Mouse (Mus musculus) stomach, postnatal 0 days (tissue): ENCODE measurements around the gene Egfem1. TPM values are rescaled to one million over a fixed set of nuclear protein-coding genes. Genes with fewer than 3 reads are reported as not detected.

Experiments used
- ATAC-seq: fragments of 200-750 bp; cut with Nextera tagmentation; 2 replicates; pipeline ENCODE4 v1.8.0; 2017; ENCODE audit not compliant: low FRiP score, low TSS enrichment
- DNase-seq: peaks from one replicate; pipeline ENCODE4 v3.0.0-alpha.2; 2016; ENCODE audit warnings: low spot score
- H3K27ac ChIP-seq: fragments of 300-500 bp; sonication (generic); replicated peaks from 2 replicates; pipeline ENCODE4 v1.5.1; 2014; ENCODE audit warnings: mild to moderate bottlenecking, control low read depth
- H3K27me3 ChIP-seq: fragments of 300-500 bp; sonication (generic); 2 replicates; pipeline ENCODE4 v1.6.1; 2014; ENCODE audit warnings: low read length; ENCODE audit not compliant: control insufficient read depth, insufficient read depth
- H3K36me3 ChIP-seq: fragments of 300-500 bp; sonication (generic); 2 replicates; pipeline ENCODE4 v1.6.1; 2014; ENCODE audit warnings: low read length, mixed read lengths; ENCODE audit not compliant: control insufficient read depth, insufficient read depth
- H3K4me1 ChIP-seq: fragments of 300-500 bp; sonication (generic); replicated peaks from 2 replicates; pipeline ENCODE4 v1.6.1; 2014; ENCODE audit warnings: antibody characterized with exemption; ENCODE audit not compliant: control insufficient read depth, insufficient read depth
- H3K4me2 ChIP-seq: fragments of 300-500 bp; sonication (generic); replicated peaks from 2 replicates; pipeline ENCODE4 v1.6.1; 2014; ENCODE audit warnings: low read depth, mild to moderate bottlenecking, control low read depth, moderate library complexity
- H3K4me3 ChIP-seq: fragments of 300-500 bp; sonication (generic); 2 replicates; pipeline ENCODE4 v1.5.1; 2014; ENCODE audit warnings: low read depth, low read length, control low read depth
- H3K9ac ChIP-seq: fragments of 300-500 bp; sonication (generic); 2 replicates; pipeline ENCODE4 v1.6.1; 2014; ENCODE audit warnings: mild to moderate bottlenecking, low read length, control low read depth, mixed read lengths
- H3K9me3 ChIP-seq: fragments of 300-500 bp; sonication (generic); 2 replicates; pipeline ENCODE4 v1.6.1; 2016; ENCODE audit warnings: low read length; ENCODE audit not compliant: control insufficient read depth
- CTCF ChIP-seq: IDR thresholded peaks from 2 replicates; pipeline ENCODE4 v1.5.1; 2016; ENCODE audit warnings: antibody characterized with exemption, low read depth, mild to moderate bottlenecking, moderate library complexity
- EP300 ChIP-seq: optimal IDR thresholded peaks from 2 replicates; pipeline ENCODE3; 2016; ENCODE audit warnings: antibody characterized with exemption
- WGBS: fragments of 180-500 bp; shearing (Covaris S2); extraction: QIAGEN DNeasy Blood & Tissue Kit; methylation state at CpG from one replicate; pipeline ENCODE4 v1.1.7; 2014; 5-methylcytosine and 5-hydroxymethylcytosine counted together
- polyA plus RNA-seq: library from polyadenylated mRNA; unstranded; fragments of >200 nt; fragmentation: Nextera tagmentation; extraction: Ambion mirVana; gene quantifications from 2 replicates; pipeline ENCODE4 v1.2.1, GENCODE M21; 2015

Gene Egfem1
- polyA plus RNA-seq, 1 experiment from 2014 or later: 0.16 TPM

DNA sequence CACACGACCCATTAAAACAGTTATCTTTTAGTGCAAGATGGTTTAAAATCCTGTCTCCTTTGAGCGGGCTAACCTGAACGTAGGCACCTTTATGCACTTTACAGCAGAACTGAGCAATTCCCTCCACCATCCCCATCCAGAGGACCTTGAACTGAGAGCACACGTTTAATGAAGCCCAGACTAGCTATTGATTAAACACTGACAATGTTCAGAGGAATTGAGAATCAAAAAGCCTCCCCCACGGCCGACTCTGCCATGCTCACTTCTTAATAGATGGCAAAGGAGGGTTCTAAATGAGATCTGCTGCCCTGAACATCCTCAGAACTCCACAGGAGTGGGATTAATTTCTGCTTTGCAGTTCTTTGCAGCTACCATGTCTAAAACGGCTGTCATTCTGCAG lies 520.3 kb downstream of the Egfem1 start:
- Histone ChIP-seq H3K27me3 (no peaks in the 10 kb centered on the region; the same call in 1 of the 2 replicates), H3K9me3 (no peaks in the 10 kb centered on the region), H3K4me3 (no peak overlapping the region), H3K4me2 (no peak overlapping the region), H3K36me3 (no peaks in the 10 kb centered on the region), H3K27ac (no peak overlapping the region), H3K9ac (no peak overlapping the region), H3K4me1 (no peaks in the 10 kb centered on the region)
- DNase-seq (no peak), ATAC-seq (no peak)
- WGBS: 69% methylated on average over 7 of the region's 7 CpGs
- TF ChIP-seq CTCF (no peak), EP300 (no peak)

DNA sequence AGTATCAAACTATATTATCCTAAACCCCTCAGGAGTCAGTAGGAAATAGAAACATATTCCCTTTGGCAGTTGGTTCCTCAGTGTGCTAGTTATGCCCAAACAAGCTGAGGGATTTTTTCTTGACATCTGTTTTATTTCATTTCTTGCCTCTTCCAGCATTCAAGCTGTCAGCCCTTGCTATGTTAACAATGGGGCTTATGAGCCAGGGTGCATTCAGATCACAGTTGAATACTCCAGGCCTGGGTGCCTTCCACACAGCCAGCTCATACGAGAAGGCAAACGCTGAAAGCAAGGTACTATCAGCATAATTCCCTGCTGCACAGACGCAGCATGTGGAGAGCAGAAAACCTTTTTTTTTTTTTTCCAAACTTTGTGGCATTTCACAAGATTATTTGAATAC lies 526.9 kb downstream of the Egfem1 start:
- H3K4me1 ChIP-seq: no peaks in the 10 kb centered on the region
- H3K4me3 ChIP-seq: no peak overlapping the region
- WGBS: 29% methylated on average over 3 of the region's 3 CpGs
- H3K27me3 ChIP-seq: no peaks in the 10 kb centered on the region
- no peaks in the 10 kb centered on the region for H3K36me3 ChIP-seq
- H3K9me3 ChIP-seq: no peaks in the 10 kb centered on the region
- DNase-seq: no peak
- TF ChIP-seq CTCF (no peak), EP300 (no peak)
- H3K4me2 ChIP-seq: no peak overlapping the region
- H3K27ac ChIP-seq: no peak overlapping the region
- no peak for ATAC-seq
- H3K9ac ChIP-seq: no peak overlapping the region

DNA sequence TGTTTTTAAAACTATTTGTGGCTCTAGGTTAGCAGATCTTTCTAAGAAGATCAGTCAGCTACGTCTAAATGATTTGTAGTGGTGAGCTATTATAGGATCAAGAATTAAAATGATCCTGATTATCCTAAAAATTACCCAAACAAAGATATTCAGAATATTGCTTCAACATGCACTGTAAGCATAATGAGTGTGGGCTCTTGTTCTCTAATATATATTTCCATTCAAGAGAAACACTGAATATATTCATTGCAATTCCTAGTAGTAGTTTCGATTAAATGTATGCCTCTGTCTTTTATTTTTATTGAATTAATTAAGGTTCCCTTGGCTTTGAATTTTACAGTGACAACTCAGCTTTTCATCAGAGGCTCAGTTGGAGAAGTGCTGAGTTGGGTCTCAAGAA lies 527.4 kb downstream of the Egfem1 start:
- TF ChIP-seq CTCF (no peak), EP300 (no peak)
- no peak for ATAC-seq

DNA sequence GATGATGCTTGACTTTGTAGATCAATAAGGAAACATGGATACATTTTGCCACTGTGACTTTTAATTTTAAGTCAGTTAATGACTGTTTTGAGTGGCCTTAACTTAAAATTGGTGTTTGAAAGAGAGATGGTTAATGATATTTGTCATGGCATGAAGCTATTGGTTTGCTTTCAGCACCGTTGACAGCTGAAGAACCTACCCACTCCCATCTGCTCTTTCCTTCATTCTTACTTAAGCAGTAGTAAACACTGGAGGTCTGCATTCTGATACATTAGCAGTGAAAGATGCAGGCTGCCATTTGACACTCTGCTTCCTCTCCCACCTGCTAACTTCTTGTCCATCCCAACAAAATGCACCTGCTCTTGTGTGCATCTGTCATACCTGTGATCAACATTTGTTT lies 537.8 kb downstream of the Egfem1 start:
- H3K4me2 ChIP-seq: no peak overlapping the region
- DNase-seq (no peak), ATAC-seq (no peak)
- no peak overlapping the region for H3K9ac ChIP-seq
- H3K9me3 ChIP-seq: no peaks in the 10 kb centered on the region
- H3K36me3 ChIP-seq: no peaks in the 10 kb centered on the region
- H3K27ac ChIP-seq: no peak overlapping the region
- TF ChIP-seq CTCF (no peak), EP300 (no peak)
- 43% methylated on average over 1 of the region's 1 CpGs for WGBS
- no peak overlapping the region for H3K4me3 ChIP-seq
- no peaks in the 10 kb centered on the region for H3K4me1 ChIP-seq
- H3K27me3 ChIP-seq: no peaks in the 10 kb centered on the region

More for the DNA sequence above, 527.4 kb downstream of the Egfem1 start:
- Histone ChIP-seq H3K9ac (no peak overlapping the region), H3K4me1 (no peaks in the 10 kb centered on the region), H3K4me2 (no peak overlapping the region), H3K36me3 (no peaks in the 10 kb centered on the region), H3K4me3 (no peak overlapping the region), H3K27ac (no peak overlapping the region), H3K27me3 (no peaks in the 10 kb centered on the region), H3K9me3 (no peaks in the 10 kb centered on the region)
- DNase-seq: no peak
- 68% methylated on average over 2 of the region's 2 CpGs for WGBS

DNA sequence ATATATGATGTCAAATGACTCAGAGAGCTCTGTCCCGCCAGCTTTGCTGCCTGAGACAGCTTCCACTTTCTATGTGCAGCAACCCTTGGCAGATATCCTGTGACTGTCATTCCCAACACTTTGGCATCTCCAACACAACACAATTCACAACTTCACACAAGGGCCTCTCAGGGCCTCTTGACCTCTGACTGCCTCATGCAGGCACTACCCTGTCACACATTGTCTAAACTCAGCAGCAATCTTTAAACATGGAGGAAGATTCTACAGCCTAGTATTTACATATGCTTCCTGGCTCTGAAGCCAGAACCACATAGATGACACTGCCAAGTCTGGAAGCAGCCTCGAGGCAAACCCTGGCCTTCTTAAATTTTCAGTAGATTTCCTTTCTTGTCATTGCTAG lies 558.0 kb downstream of the Egfem1 start:
- H3K4me2 ChIP-seq: no peak overlapping the region
- no peak overlapping the region for H3K9ac ChIP-seq
- no peak overlapping the region for H3K4me3 ChIP-seq
- ATAC-seq (no peak), DNase-seq (no peak)
- H3K9me3 ChIP-seq: no peaks in the 10 kb centered on the region
- H3K4me1 ChIP-seq: no peaks in the 10 kb centered on the region
- no peak overlapping the region for H3K27ac ChIP-seq
- TF ChIP-seq EP300: no peak
- no peak for TF ChIP-seq CTCF
- no peaks in the 10 kb centered on the region for H3K27me3 ChIP-seq
- H3K36me3 ChIP-seq: no peaks in the 10 kb centered on the region
- 46% methylated on average over 2 of the region's 2 CpGs for WGBS

DNA sequence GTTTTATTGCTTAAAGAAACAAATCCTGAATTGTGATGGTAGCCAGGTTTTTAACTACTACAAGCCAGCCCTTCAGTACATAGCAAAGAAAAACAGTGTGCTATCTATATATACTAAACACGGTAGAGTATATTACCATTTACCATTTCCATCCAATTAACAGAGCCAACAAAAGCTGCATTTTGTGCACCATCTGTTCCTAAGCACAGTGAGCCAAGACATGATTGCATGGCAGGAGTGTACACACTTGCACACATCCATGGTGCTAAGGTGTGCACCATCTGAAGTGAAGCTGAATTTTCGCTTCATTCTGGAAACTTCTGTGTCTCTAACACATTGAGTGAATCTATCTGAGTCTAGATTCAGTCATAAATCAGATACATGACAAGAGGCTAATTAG lies 585.0 kb downstream of the Egfem1 start:
- H3K27ac ChIP-seq: no peak overlapping the region
- ATAC-seq (no peak), DNase-seq (no peak)
- no peaks in the 10 kb centered on the region for H3K27me3 ChIP-seq
- no peaks in the 10 kb centered on the region for H3K36me3 ChIP-seq
- no peak for TF ChIP-seq CTCF
- no peak for TF ChIP-seq EP300
- WGBS: 80% methylated on average over 2 of the region's 2 CpGs
- H3K4me1 ChIP-seq: no peaks in the 10 kb centered on the region
- H3K4me3 ChIP-seq: no peak overlapping the region
- H3K4me2 ChIP-seq: no peak overlapping the region
- no peaks in the 10 kb centered on the region for H3K9me3 ChIP-seq
- H3K9ac ChIP-seq: no peak overlapping the region
